Mouse (Mus musculus) bone marrow, adult 2 months (tissue): ENCODE results near the gene Cnpy2.

ENCODE experiments used
- CTCF ChIP-seq: fragments of 200-500 bp; IDR thresholded peaks from 2 replicates; pipeline ENCODE4 v1.5.1; 2011; ENCODE audit warnings: low read length, control low read depth; ENCODE audit not compliant: control insufficient read depth, insufficient read depth
- POLR2A ChIP-seq: fragments of 200-500 bp; IDR thresholded peaks from 2 replicates; pipeline ENCODE4 v1.6.1; 2011; ENCODE audit warnings: low read depth, mild to moderate bottlenecking, control low read depth, low read length, borderline replicate concordance; ENCODE audit not compliant: control insufficient read depth

GRCm38 (mm10) chr10:128326825-128327224, 4.6 kb downstream of the Cnpy2 start:
- TF ChIP-seq CTCF (no peak), POLR2A (no peak)
